Mouse (Mus musculus): ENCODE measurements around the gene Rpap3. TPM values are rescaled to one million over a fixed set of nuclear protein-coding genes. Genes with fewer than 3 reads are reported as not detected.
A peak's percentile ranks its signal among the peaks of the same experiment; 100 is the strongest.
"Not testable (repeated sequence)": the region's sequence is repeated elsewhere in the genome, so short reads cannot be mapped to it uniquely, and the experiment has no call there.

Gene Rpap3
- polyA plus RNA-seq, 1 experiment from 2014 or later, result 41.5 TPM

GRCm38 (mm10) chr15:97670554-97670953 lies 35.1 kb downstream of the Rpap3 start:
- Histone ChIP-seq H3K4me3 (ENCODE audit: low read depth, low read length) (no peak overlapping the region), H3K4me2 (ENCODE audit: low read depth, low read length) (no peak overlapping the region), H3K9ac (replicated peaks; ENCODE audit: low read depth, low read length) (no peak overlapping the region), H3K4me1 (ENCODE audit: control insufficient read depth, insufficient read depth, low read length) (0 out of 2 replicates have a peak, but pooled peaks cover 8% of the 10 kb centered on the region), H3K27me3 (ENCODE audit: control insufficient read depth, insufficient read depth, low read length) (no peaks in the 10 kb centered on the region), H3K9me3 (ENCODE audit: control insufficient read depth, low read length) (no peaks in the 10 kb centered on the region), H3K36me3 (ENCODE audit: control insufficient read depth, insufficient read depth, low read length) (peaks cover 5% of the 10 kb centered on the region; the same call in 1 of the 2 replicates), H3K27ac (ENCODE audit: low read depth, low read length) (no peak overlapping the region)
- WGBS, result 85% methylated on average over 6 of the region's 6 CpGs
- no peak for ATAC-seq (ENCODE audit: low read depth)

DNA sequence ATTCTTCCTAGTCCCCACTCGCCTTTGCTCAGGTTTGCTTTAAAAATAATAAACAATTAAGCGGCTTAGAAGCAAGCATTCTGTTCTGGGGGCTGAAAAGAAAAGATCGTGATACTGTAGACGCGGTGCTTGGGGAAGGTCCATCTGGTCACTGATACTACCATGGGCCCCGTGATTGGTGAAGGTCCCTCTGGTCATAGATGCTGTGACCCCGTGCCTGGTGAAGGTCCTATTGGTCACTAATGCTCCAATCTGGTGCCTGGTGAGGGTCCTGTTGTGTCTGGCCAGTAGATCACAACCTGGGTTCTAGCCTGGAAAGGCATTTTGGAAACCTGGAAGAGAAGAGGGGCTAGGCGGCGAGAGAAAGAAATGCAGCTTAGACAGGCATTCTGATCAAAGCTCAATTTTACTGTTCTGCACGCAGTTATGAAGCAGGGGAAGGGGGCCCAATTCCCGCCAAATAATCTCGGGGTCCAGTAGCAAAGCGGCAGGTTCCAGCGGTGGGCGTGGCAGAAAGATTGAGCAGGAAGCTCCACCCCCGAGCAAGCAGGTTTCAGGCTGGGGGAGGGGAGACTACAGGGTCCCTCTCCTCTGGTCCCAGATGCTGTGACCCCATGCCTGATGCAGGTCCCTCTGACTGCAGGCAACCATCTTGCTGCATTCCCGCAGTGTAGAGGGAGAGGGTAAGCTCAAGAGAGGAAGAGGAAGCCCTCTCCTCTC lies 37.3 kb downstream of the Rpap3 start:
- not testable (repeated sequence) for H3K27me3 ChIP-seq (ENCODE audit: control insufficient read depth, insufficient read depth, low read length); H3K36me3 ChIP-seq (ENCODE audit: control insufficient read depth, insufficient read depth, low read length); H3K4me2 ChIP-seq (ENCODE audit: low read depth, low read length); H3K4me1 ChIP-seq (ENCODE audit: control insufficient read depth, insufficient read depth, low read length); H3K27ac ChIP-seq (ENCODE audit: low read depth, low read length); ATAC-seq (ENCODE audit: low read depth); H3K9me3 ChIP-seq (ENCODE audit: control insufficient read depth, low read length); H3K4me3 ChIP-seq (ENCODE audit: low read depth, low read length); H3K9ac ChIP-seq (replicated peaks; ENCODE audit: low read depth, low read length)
- WGBS, result 76% methylated on average over 17 of the region's 17 CpGs

- no peak overlapping the region for H3K4me2 ChIP-seq (ENCODE audit: low read depth, low read length)
- no peak overlapping the region for H3K4me3 ChIP-seq (ENCODE audit: low read depth, low read length)
- no peak for ATAC-seq (ENCODE audit: low read depth)
- H3K9ac ChIP-seq (replicated peaks; ENCODE audit: low read depth, low read length), result no peak overlapping the region
- no peak overlapping the region for H3K27ac ChIP-seq (ENCODE audit: low read depth, low read length)
- H3K4me1 ChIP-seq (ENCODE audit: control insufficient read depth, insufficient read depth, low read length), result 0 out of 2 replicates have a peak, but pooled peaks cover 6% of the 10 kb centered on the region
- 30% methylated on average over 7 of the region's 7 CpGs for WGBS
- no peaks in the 10 kb centered on the region for H3K9me3 ChIP-seq (ENCODE audit: control insufficient read depth, low read length)
- H3K36me3 ChIP-seq (ENCODE audit: control insufficient read depth, insufficient read depth, low read length), result no peaks in the 10 kb centered on the region
- no peaks in the 10 kb centered on the region for H3K27me3 ChIP-seq (ENCODE audit: control insufficient read depth, insufficient read depth, low read length)
Measured at GRCm38 (mm10) chr15:97667437-97667836, 38.2 kb downstream of the Rpap3 start.

GRCm38 (mm10) chr15:97666457-97666770 lies 39.2 kb downstream of the Rpap3 start:
- no peaks in the 10 kb centered on the region for H3K27me3 ChIP-seq (ENCODE audit: control insufficient read depth, insufficient read depth, low read length)
- H3K27ac ChIP-seq (ENCODE audit: low read depth, low read length), result no peak overlapping the region

DNA sequence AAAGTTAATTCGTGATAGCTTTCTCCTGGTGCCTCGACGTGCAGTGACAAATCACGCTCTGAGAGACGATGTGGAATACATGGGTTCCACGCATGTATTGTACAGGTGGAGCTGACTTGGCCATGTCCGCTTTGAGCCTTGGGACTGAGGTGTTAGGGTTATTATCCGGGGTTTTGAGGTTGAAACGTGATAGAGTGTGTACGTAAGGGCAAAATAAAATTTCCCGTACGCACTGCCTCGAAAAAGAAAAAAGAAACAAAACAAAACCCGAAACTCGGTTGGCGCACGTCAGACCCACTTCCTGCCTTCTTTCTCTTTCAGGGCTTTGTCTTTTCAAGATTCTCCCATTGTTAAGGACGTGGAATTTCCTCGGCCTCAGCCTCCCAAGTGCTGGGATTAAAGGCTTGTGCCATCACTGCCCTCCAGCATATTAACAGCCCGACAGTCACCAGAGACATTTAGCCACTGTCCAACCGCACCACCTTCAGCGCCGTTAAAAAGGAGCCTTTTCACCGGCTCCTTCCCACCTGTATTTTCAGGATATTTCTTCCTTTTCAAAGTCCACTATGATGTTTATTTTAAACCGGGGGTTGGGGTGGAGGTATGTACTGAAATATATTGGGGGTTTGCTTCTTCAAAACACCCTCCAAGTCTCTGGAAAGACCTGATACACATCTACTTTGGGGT lies 39.7 kb downstream of the Rpap3 start:
- no peak for ATAC-seq (ENCODE audit: low read depth)
- no peaks in the 10 kb centered on the region for H3K4me1 ChIP-seq (ENCODE audit: control insufficient read depth, insufficient read depth, low read length)
- no peaks in the 10 kb centered on the region for H3K36me3 ChIP-seq (ENCODE audit: control insufficient read depth, insufficient read depth, low read length)
- no peaks in the 10 kb centered on the region for H3K27me3 ChIP-seq (ENCODE audit: control insufficient read depth, insufficient read depth, low read length)
- H3K9me3 ChIP-seq (ENCODE audit: control insufficient read depth, low read length), result no peaks in the 10 kb centered on the region
- H3K27ac ChIP-seq (ENCODE audit: low read depth, low read length), result no peak overlapping the region
- 79% methylated on average over 25 of the region's 25 CpGs for WGBS
- no peak overlapping the region for H3K4me3 ChIP-seq (ENCODE audit: low read depth, low read length)
- H3K9ac ChIP-seq (replicated peaks; ENCODE audit: low read depth, low read length), result no peak overlapping the region
- no peak overlapping the region for H3K4me2 ChIP-seq (ENCODE audit: low read depth, low read length)

More at GRCm38 (mm10) chr15:97666457-97666770, 39.2 kb downstream of the Rpap3 start:
- H3K9me3 ChIP-seq (ENCODE audit: control insufficient read depth, low read length), result no peaks in the 10 kb centered on the region
- no peak overlapping the region for H3K9ac ChIP-seq (replicated peaks; ENCODE audit: low read depth, low read length)
- no peak overlapping the region for H3K4me2 ChIP-seq (ENCODE audit: low read depth, low read length)
- no peaks in the 10 kb centered on the region for H3K36me3 ChIP-seq (ENCODE audit: control insufficient read depth, insufficient read depth, low read length)
- H3K4me3 ChIP-seq (ENCODE audit: low read depth, low read length), result no peak overlapping the region
- WGBS, result 92% methylated on average over 10 of the region's 10 CpGs
- ATAC-seq (ENCODE audit: low read depth), result no peak
- no peaks in the 10 kb centered on the region for H3K4me1 ChIP-seq (ENCODE audit: control insufficient read depth, insufficient read depth, low read length)

DNA sequence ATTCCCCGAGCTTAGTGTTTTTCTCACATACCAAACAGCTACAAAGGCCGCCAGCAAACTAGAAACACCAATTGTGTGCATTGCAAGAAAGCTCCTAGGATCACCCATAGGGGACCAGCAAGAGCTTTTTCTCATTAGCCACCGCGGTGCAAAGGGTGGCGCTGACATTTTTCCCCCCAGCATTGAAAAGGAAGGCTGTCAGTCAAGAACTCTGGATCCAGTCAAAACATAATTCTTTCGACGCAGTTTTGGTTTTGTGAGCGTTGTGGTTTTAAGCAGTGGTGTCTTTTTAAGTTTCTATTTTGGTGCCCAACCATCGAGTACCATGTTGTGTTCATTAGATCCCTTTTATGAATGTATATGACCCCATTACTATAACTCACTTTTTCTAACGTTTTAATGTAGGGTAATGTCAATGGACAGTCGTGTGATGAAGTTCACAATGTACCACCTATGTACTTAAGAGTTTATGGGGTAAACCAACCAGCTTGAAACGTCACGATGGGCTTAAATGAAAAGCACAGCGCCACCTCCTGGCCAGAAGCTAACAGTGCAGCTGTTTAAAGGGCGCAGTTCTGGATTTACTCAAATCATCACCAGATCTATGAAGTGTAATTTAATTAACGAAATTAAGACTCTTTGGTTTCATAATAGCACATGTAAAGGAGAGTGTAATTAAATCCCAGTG lies 40.5 kb downstream of the Rpap3 start:
- no peaks in the 10 kb centered on the region for H3K27me3 ChIP-seq (ENCODE audit: control insufficient read depth, insufficient read depth, low read length)
- H3K9me3 ChIP-seq (ENCODE audit: control insufficient read depth, low read length), result no peaks in the 10 kb centered on the region
- H3K4me2 ChIP-seq (ENCODE audit: low read depth, low read length), result no peak overlapping the region
- H3K36me3 ChIP-seq (ENCODE audit: control insufficient read depth, insufficient read depth, low read length), result no peaks in the 10 kb centered on the region
- no peak overlapping the region for H3K9ac ChIP-seq (replicated peaks; ENCODE audit: low read depth, low read length)
- H3K4me3 ChIP-seq (ENCODE audit: low read depth, low read length), result no peak overlapping the region
- WGBS, result 65% methylated on average over 16 of the region's 16 CpGs
- H3K27ac ChIP-seq (ENCODE audit: low read depth, low read length), result no peak overlapping the region
- ATAC-seq (ENCODE audit: low read depth), result no peak
- no peaks in the 10 kb centered on the region for H3K4me1 ChIP-seq (ENCODE audit: control insufficient read depth, insufficient read depth, low read length)

- peak overlapping the region; percentile 31 for H3K4me3 ChIP-seq (ENCODE audit: low read depth, low read length)
- WGBS, result 6% methylated on average over 19 of the region's 19 CpGs
- no peaks in the 10 kb centered on the region for H3K27me3 ChIP-seq (ENCODE audit: control insufficient read depth, insufficient read depth, low read length)
Measured at GRCm38 (mm10) chr15:97663750-97664406, 41.7 kb downstream of the Rpap3 start.

DNA sequence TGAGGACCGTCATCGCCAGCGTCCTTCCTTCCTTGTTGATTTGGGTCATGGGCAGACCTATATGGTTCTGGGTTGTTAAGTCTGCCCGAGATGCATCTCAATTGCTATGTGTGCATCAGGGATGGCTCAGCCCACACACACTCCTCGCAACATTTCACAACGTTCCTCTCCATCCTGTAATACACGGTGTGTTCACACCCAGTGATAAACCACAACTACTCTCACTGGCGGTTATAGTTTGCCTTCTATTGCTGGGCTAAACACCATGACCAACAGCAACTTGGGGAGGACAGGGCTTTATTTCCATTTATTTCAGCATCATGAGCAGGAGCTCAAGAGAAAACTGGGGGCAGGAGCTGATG lies 46.9 kb downstream of the Rpap3 start:
- 66% methylated on average over 8 of the region's 8 CpGs for WGBS

More at GRCm38 (mm10) chr15:97663750-97664406, 41.7 kb downstream of the Rpap3 start:
- Histone ChIP-seq H3K9me3 (ENCODE audit: control insufficient read depth, low read length) (no peaks in the 10 kb centered on the region), H3K4me1 (ENCODE audit: control insufficient read depth, insufficient read depth, low read length) (no peaks in the 10 kb centered on the region), H3K36me3 (ENCODE audit: control insufficient read depth, insufficient read depth, low read length) (no peaks in the 10 kb centered on the region), H3K27ac (ENCODE audit: low read depth, low read length) (peak overlapping the region; percentile 70), H3K9ac (replicated peaks; ENCODE audit: low read depth, low read length) (peak overlapping the region; percentile 26), H3K4me2 (ENCODE audit: low read depth, low read length) (peak overlapping the region; percentile 61)
- peak; percentile 79 for ATAC-seq (ENCODE audit: low read depth)

More for the DNA sequence above, 46.9 kb downstream of the Rpap3 start:
- Histone ChIP-seq H3K27me3 (ENCODE audit: control insufficient read depth, insufficient read depth, low read length) (no peaks in the 10 kb centered on the region), H3K4me3 (ENCODE audit: low read depth, low read length) (no peak overlapping the region), H3K4me1 (ENCODE audit: control insufficient read depth, insufficient read depth, low read length) (no peaks in the 10 kb centered on the region), H3K27ac (ENCODE audit: low read depth, low read length) (no peak overlapping the region), H3K9me3 (ENCODE audit: control insufficient read depth, low read length) (no peaks in the 10 kb centered on the region), H3K4me2 (ENCODE audit: low read depth, low read length) (no peak overlapping the region), H3K36me3 (ENCODE audit: control insufficient read depth, insufficient read depth, low read length) (no peaks in the 10 kb centered on the region), H3K9ac (replicated peaks; ENCODE audit: low read depth, low read length) (no peak overlapping the region)
- ATAC-seq (ENCODE audit: low read depth), result no peak
